Mouse (Mus musculus) MEL (cell line): Measurements from ENCODE around the gene Gm4491.

Source experiments
- E2F4 ChIP-seq: IDR thresholded peaks from 2 replicates; pipeline ENCODE4 v1.6.1; 2011; ENCODE audit warnings: low read depth, low read length, improper control_type of control experiment, borderline replicate concordance
- MEF2A ChIP-seq: IDR thresholded peaks from 2 replicates; pipeline ENCODE4 v1.6.1; 2014; ENCODE audit warnings: low read depth, mild to moderate bottlenecking, inconsistent platforms, low read length, improper control_type of control experiment; ENCODE audit not compliant: poor library complexity, insufficient replicate concordance, severe bottlenecking; ENCODE audit errors: extremely low read depth
- NRF1 ChIP-seq: IDR thresholded peaks from 2 replicates; pipeline ENCODE4 v1.6.1; 2014; ENCODE audit warnings: low read depth, mild to moderate bottlenecking, inconsistent platforms, low read length, improper control_type of control experiment, moderate library complexity; ENCODE audit not compliant: poor library complexity, insufficient read depth, severe bottlenecking
- POLR2AphosphoS2 ChIP-seq: IDR thresholded peaks from 2 replicates; pipeline ENCODE4 v1.6.1; 2011; ENCODE audit warnings: low read length, improper control_type of control experiment
- TCF12 ChIP-seq: IDR thresholded peaks from 2 replicates; pipeline ENCODE4 v1.6.1; 2014; ENCODE audit warnings: low read depth, mild to moderate bottlenecking, inconsistent platforms, low read length, improper control_type of control experiment, moderate library complexity

GRCm38 (mm10) chr14:57109194-57109593 lies 6.5 kb downstream of the Gm4491 start:
- TF ChIP-seq MEF2A = no peak
- no peak for TF ChIP-seq POLR2AphosphoS2
- TF ChIP-seq TCF12 = no peak
- no peak for TF ChIP-seq NRF1
- no peak for TF ChIP-seq E2F4
